Mouse (Mus musculus): ENCODE data around the gene Aaed1. TPM values are rescaled to one million over a fixed set of nuclear protein-coding genes. Genes with fewer than 3 reads are reported as not detected.

Aaed1 gene
- polyA plus RNA-seq, 1 experiment from 2014 or later: 59.9 TPM

DNA sequence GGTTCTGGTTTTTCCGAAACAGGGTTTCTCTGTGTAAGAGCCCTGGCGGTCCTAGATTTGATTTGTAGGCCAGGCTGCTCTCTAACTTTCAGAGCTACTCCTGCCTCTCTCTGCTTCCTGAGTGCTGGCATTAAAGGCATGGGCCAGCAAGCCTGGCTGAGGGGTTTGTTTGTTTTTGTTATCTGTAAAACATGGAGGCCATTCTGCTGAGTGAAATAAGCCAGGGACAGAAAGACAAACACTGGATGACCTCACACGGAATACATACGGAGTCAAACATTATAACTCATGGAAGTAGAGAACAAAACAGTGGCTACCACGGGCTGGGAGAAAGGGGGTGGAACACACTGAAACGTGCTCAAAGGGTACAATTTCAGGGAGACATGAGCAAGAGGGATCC is 1.9 kb downstream of the Aaed1 start:
- in situ Hi-C loops (cut with MboI; ENCODE audit: low pct_unique_long_range_greater_than_20kb): loop anchor here (10.0 kb wide), 2 partner anchors 264 to 814 kb away; no protein-coding TSS in a partner anchor
- DNase-seq (ENCODE audit: low read depth, low spot score): no peak
- CTCF ChIA-PET: no interaction called here
- no peaks in the 10 kb centered on the region for H3K27me3 ChIP-seq
- no peak for TF ChIP-seq CTCF (IDR thresholded peaks at IDR 0.05)
- ATAC-seq: no peak
- POLR2A ChIA-PET: no interaction called here

DNA sequence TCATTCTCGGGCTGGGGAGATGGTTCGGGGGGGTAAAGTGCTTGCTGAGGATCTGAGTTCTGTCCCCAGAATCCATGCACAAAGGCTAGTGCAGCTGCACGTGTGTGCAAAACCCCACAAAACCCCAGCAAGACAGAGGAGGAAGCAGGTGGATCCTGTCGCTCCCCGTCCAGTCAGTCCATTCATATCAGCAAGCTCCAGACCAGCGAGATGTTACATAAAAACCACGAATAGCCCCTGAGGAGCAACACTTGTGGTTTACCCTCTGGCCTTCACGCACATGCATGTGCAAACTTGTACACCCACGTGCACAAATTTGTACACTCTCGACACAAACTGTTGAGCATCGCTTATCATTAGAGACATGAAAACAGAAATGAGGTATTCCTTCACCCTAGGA is 2.7 kb downstream of the Aaed1 start:
- DNase-seq (ENCODE audit: low read depth, low spot score): no peak
- no peak for ATAC-seq
- ChIA-PET POLR2A (no interaction called here), CTCF (interaction anchor here (0.9 to 2.1 kb wide), 3 partner anchors 44 to 133 kb away, joined by 3 to 6 read pairs (median 3); no protein-coding TSS in a partner anchor)
- no peaks in the 10 kb centered on the region for H3K27me3 ChIP-seq
- TF ChIP-seq CTCF (IDR thresholded peaks at IDR 0.05): no peak
- in situ Hi-C loops (cut with MboI; ENCODE audit: low pct_unique_long_range_greater_than_20kb): loop anchor here (5.0 to 10.0 kb wide), 4 partner anchors 63 to 815 kb away; no protein-coding TSS in a partner anchor

DNA sequence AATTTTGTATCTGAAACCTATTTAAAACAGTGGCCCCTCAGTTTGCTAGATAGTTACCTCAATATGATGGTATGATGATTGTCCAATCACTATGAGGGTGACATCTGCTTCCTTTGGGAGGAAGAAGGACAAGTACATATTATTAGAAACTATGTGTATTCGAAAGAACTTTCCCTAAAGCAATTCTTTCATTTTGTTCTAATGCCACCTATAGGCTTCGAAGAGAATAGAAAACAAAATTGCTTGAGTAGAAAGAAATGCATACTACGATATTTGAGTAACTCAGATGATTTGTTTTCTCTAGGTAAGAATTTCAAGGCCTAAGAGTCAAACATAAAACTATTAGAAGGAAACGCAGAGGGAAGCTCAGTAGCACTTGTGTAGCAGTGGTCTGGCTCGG is 3.5 kb downstream of the Aaed1 start:
- in situ Hi-C loops (cut with MboI; ENCODE audit: low pct_unique_long_range_greater_than_20kb): loop anchor here (5.0 kb wide), 2 partner anchors 62 to 127 kb away; no protein-coding TSS in a partner anchor
- no peak for ATAC-seq
- POLR2A ChIA-PET: no interaction called here
- no peaks in the 10 kb centered on the region for H3K27me3 ChIP-seq
- TF ChIP-seq CTCF (IDR thresholded peaks at IDR 0.05): peak; percentile 31
- CTCF ChIA-PET: interaction anchor here (0.6 to 2.1 kb wide), 6 partner anchors 43 to 132 kb away, joined by 3 to 6 read pairs (median 3); no protein-coding TSS in a partner anchor
- DNase-seq (ENCODE audit: low read depth, low spot score): no peak

DNA sequence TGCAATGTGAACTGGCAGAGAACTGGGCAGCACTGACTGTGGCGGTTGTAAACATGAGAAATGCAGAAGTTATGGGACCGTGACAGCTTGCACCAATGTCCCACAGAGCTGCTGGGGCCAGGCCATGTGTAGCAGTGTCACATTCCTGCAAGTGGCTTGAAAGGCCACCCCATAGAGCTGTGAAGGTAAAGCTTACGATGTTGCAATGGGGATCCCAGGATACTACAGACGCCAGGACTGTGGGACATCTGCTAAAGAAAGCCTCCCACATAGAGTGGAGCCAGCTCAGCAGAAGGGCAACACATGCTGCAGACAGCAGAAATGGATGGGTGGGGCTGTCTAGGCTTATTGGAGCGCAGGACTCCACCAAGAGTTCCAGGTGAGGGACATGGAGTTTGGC is 5.0 kb downstream of the Aaed1 start:
- ChIA-PET POLR2A (no interaction called here), CTCF (interaction anchor here (1.5 to 2.9 kb wide), 3 partner anchors 56 to 127 kb away, joined by 3 to 23 read pairs (median 19); no protein-coding TSS in a partner anchor)
- DNase-seq (ENCODE audit: low read depth, low spot score): no peak
- no peak for ATAC-seq
- no peak for TF ChIP-seq CTCF (IDR thresholded peaks at IDR 0.05)
- no peaks in the 10 kb centered on the region for H3K27me3 ChIP-seq
- in situ Hi-C loops (cut with MboI; ENCODE audit: low pct_unique_long_range_greater_than_20kb): loop anchor here (5.0 kb wide), 2 partner anchors 60 to 125 kb away; no protein-coding TSS in a partner anchor

DNA sequence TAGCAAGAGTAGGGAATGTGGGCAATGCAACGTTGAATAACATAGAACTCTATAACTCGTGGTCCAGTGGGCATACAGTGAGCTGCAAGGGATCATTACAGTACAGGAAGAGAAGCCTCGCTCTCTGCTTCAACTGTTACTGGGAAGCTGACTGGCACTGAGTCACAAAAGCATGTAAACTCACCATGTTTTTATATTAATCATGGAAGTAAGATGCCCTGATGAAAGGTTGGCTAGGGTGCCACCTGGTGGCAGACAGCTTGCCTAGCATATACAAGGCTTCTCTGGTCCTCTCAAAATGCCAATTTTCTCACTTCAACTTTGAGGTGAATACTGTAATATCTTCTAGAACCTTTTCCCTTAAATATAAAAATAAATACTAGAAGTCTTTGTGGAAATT is 6.4 kb downstream of the Aaed1 start:
- ChIA-PET CTCF (interaction anchor here (0.6 to 2.9 kb wide), 16 partner anchors 11 to 140 kb away, joined by 3 to 24 read pairs (median 4); no protein-coding TSS in a partner anchor), POLR2A (interaction anchor here (0.7 kb wide), 1 partner anchor 149 kb away, joined by 3 read pairs; no protein-coding TSS in a partner anchor)
- H3K27me3 ChIP-seq: no peaks in the 10 kb centered on the region
- TF ChIP-seq CTCF (IDR thresholded peaks at IDR 0.05): peak; percentile 92
- in situ Hi-C loops (cut with MboI; ENCODE audit: low pct_unique_long_range_greater_than_20kb): loop anchor here (5.0 kb wide), 2 partner anchors 59 to 124 kb away; no protein-coding TSS in a partner anchor
- ATAC-seq: peak; percentile 78
- DNase-seq (ENCODE audit: low read depth, low spot score): peak; percentile 53

DNA sequence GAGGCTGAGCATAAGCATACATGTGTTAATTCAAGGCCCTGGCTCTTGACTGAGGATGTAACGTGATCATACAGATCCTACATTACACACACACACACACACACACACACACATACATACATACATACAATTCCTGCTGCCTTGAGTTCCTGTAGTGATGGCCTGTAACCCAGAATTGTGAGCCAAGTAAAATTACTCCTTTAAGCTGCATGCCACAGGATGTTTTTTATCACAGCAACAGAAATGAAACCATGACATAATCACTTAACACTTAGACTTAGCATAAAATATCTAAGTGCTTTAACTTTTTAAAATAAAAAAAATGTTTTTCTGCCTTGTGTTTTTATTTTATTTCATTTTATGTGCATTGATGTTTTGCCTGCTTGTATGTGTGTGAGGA is 13.4 kb downstream of the Aaed1 start:
- POLR2A ChIA-PET: interaction anchor here (0.6 kb wide), 1 partner anchor 30 kb away, joined by 3 read pairs; no protein-coding TSS in a partner anchor
- CTCF ChIA-PET: interaction anchor here (1.0 kb wide), 1 partner anchor 64 kb away, joined by 3 read pairs; no protein-coding TSS in a partner anchor
- no peak for ATAC-seq
- in situ Hi-C loops (cut with MboI; ENCODE audit: low pct_unique_long_range_greater_than_20kb): no loop called here
- no peaks in the 10 kb centered on the region for H3K27me3 ChIP-seq
- no peak for TF ChIP-seq CTCF (IDR thresholded peaks at IDR 0.05)
- no peak for DNase-seq (ENCODE audit: low read depth, low spot score)

DNA sequence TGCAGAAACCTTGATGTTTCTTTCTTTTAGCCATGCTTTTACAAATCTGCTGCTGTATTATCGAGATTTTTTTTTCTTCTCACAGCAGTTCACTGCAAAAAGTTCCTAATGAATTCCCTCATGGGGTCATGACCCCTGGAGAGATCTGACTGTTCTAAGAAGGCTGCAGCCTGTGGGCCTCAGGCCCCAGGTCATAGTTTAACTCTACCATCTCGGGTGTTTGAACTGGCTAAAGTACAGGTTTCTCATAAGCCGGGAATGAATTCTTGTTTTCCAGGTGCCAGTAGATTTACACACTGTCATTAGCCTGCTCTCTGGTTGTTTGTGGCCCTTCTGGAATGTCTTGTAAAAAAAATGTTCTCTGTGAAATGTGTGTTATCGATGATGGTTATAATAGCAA is 25.7 kb downstream of the Aaed1 start:
- ATAC-seq (no peak), DNase-seq (ENCODE audit: low read depth, low spot score) (no peak)
- CTCF ChIA-PET: no interaction called here
- no peak for TF ChIP-seq CTCF (IDR thresholded peaks at IDR 0.05)
- no peaks in the 10 kb centered on the region for H3K27me3 ChIP-seq
- POLR2A ChIA-PET: no interaction called here
- in situ Hi-C loops (cut with MboI; ENCODE audit: low pct_unique_long_range_greater_than_20kb): no loop called here

DNA sequence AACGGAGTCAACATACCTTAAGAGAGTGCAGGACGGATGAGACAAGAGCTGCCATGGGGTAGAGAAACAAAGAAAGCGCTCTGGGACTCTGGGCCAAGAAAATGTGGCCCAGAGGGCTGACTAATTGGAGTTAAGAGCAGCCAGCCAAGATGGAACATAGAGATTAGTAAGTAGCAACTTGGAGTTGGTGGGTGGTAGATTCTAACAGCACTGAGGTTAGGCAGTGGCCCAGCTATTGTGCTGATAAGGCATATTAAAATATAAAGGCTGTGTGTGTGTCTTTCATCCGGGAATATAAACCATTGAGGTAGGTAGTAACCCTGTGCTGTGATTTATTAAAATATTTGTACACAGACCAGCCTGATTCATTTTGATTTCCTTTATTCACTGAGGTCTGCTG is 26.2 kb downstream of the Aaed1 start:
- ChIA-PET POLR2A (no interaction called here), CTCF (interaction anchor here (0.9 kb wide), 1 partner anchor 19 kb away, joined by 3 read pairs; no protein-coding TSS in a partner anchor)
- no peak for ATAC-seq
- TF ChIP-seq CTCF (IDR thresholded peaks at IDR 0.05): no peak
- no peaks in the 10 kb centered on the region for H3K27me3 ChIP-seq
- in situ Hi-C loops (cut with MboI; ENCODE audit: low pct_unique_long_range_greater_than_20kb): no loop called here
- no peak for DNase-seq (ENCODE audit: low read depth, low spot score)

DNA sequence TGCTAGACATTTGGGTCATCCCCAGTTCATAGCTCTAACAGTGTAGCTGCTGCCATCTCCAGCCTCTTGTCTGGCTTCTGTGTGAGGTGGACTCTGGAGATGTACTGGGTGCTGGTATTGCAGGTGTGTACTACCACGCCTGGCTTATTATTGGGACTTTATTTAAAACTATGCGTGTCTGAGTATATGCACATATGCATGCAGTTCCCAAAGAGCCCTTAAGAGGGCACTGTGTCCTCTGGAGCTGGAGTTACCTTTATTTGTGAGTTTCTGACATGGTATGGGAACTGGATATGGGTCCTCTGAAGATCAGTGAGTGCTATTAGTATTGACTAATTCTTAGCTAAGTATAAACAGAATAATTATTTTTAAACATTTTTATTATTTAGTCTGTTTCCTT is 27.8 kb downstream of the Aaed1 start:
- no peaks in the 10 kb centered on the region for H3K27me3 ChIP-seq
- in situ Hi-C loops (cut with MboI; ENCODE audit: low pct_unique_long_range_greater_than_20kb): no loop called here
- DNase-seq (ENCODE audit: low read depth, low spot score) (no peak), ATAC-seq (no peak)
- POLR2A ChIA-PET: no interaction called here
- peak; percentile 54 for TF ChIP-seq CTCF (IDR thresholded peaks at IDR 0.05)
- CTCF ChIA-PET: interaction anchor here (1.2 kb wide), 1 partner anchor 11 kb away, joined by 4 read pairs; no protein-coding TSS in a partner anchor

DNA sequence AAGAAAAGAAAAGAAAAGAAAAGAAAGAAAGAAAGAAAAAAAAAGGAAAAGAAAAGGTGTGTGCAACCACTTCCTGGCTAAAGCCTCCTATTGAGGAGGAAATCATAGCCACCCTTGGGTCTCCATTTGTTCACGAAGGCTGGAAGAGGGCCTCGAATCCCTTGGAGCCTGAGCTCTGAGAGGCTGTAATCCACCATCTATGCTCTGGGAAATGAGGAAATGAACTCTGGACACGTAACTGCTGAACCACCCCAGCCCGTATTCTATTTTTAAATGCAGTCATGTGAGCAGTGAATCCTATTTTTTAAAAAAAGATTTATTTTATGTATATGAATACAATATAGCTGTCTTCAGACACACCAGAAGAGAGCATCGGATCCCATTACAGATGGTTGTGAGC is 31.6 kb downstream of the Aaed1 start:
- H3K27me3 ChIP-seq: no peaks in the 10 kb centered on the region
- TF ChIP-seq CTCF (IDR thresholded peaks at IDR 0.05): no peak
- in situ Hi-C loops (cut with MboI; ENCODE audit: low pct_unique_long_range_greater_than_20kb): no loop called here
- CTCF ChIA-PET: no interaction called here
- ATAC-seq (no peak), DNase-seq (ENCODE audit: low read depth, low spot score) (no peak)
- POLR2A ChIA-PET: no interaction called here

DNA sequence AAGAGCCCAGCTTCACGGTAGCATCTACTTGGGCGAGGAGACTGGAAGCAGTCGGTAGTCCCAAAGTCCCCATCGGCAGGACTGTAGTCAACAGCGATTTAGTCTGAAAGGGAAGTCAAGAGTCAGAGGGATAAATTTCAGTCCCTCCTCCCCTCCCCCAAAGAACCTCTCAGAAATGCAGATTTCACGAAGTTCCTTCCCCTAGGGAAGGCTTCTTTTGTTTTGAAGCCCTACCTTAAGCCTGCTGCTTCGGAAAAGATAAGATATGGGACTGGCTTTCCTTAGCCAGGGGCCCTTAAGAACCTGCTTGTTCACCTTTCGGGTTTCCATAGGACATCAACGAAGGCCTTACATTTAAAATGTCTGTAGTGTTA is 36.8 kb downstream of the Aaed1 start:
- CTCF ChIA-PET: no interaction called here
- no peaks in the 10 kb centered on the region for H3K27me3 ChIP-seq
- DNase-seq (ENCODE audit: low read depth, low spot score) (no peak), ATAC-seq (no peak)
- POLR2A ChIA-PET: interaction anchor here (1.8 kb wide), 1 partner anchor 15 kb away, joined by 5 read pairs; no protein-coding TSS in a partner anchor
- TF ChIP-seq CTCF (IDR thresholded peaks at IDR 0.05): no peak
- in situ Hi-C loops (cut with MboI; ENCODE audit: low pct_unique_long_range_greater_than_20kb): no loop called here

Data from Patski (cell line).